Mouse (Mus musculus): ENCODE results near the gene Ano10. TPM values are rescaled to one million over a fixed set of nuclear protein-coding genes. Genes with fewer than 3 reads are reported as not detected.

The Ano10 gene
- 38.6 and 45.0 TPM in 2 replicates for polyA plus RNA-seq (2015; fragmentation: Nextera tagmentation; extraction: Ambion mirVana)

- Histone ChIP-seq H3K27ac (ENCODE audit: low read length) (peak within 1 kb of the TSS; percentile 76), H3K4me3 (replicated peaks; ENCODE audit: low read length) (peak within 1 kb of the TSS; percentile 91), H3K9me3 (replicated peaks; ENCODE audit: control insufficient read depth, low read length) (no peaks in the 10 kb centered on the region), H3K9ac (ENCODE audit: low read length) (peak within 1 kb of the TSS; percentile 96), H3K4me1 (ENCODE audit: control insufficient read depth, insufficient read depth, low read length) (peaks cover 11% of the 10 kb centered on the region), H3K4me2 (ENCODE audit: low read depth, low read length) (peak within 1 kb of the TSS; percentile 61), H3K36me3 (ENCODE audit: control insufficient read depth, insufficient read depth, low read length) (no peaks in the 10 kb centered on the region), H3K27me3 (ENCODE audit: control insufficient read depth, insufficient read depth, low read length) (no peaks in the 10 kb centered on the region)
- WGBS: under 1% methylated on average over 51 of the region's 51 CpGs
- ATAC-seq (ENCODE audit: insufficient read depth, low FRiP score): peak; percentile 96
Observed at GRCm38 (mm10) chr9:122294242-122294881, at the start of gene Ano10. Gene Ano10 (minus strand): TSS chr9:122294423.

- no peak overlapping the region for H3K4me2 ChIP-seq (ENCODE audit: low read depth, low read length)
- no peak overlapping the region for H3K4me3 ChIP-seq (replicated peaks; ENCODE audit: low read length)
- no peaks in the 10 kb centered on the region for H3K4me1 ChIP-seq (ENCODE audit: control insufficient read depth, insufficient read depth, low read length)
- H3K9me3 ChIP-seq (replicated peaks; ENCODE audit: control insufficient read depth, low read length): no peaks in the 10 kb centered on the region
- H3K36me3 ChIP-seq (ENCODE audit: control insufficient read depth, insufficient read depth, low read length): no peaks in the 10 kb centered on the region
- 75% methylated on average over 7 of the region's 7 CpGs for WGBS
- no peak for ATAC-seq (ENCODE audit: insufficient read depth, low FRiP score)
- H3K27me3 ChIP-seq (ENCODE audit: control insufficient read depth, insufficient read depth, low read length): no peaks in the 10 kb centered on the region
- H3K27ac ChIP-seq (ENCODE audit: low read length): no peak overlapping the region
- H3K9ac ChIP-seq (ENCODE audit: low read length): no peak overlapping the region
Observed at GRCm38 (mm10) chr9:122343399-122343798, 49.2 kb upstream of the Ano10 start.

- Histone ChIP-seq H3K9ac (ENCODE audit: low read length) (no peak overlapping the region), H3K4me1 (ENCODE audit: control insufficient read depth, insufficient read depth, low read length) (no peaks in the 10 kb centered on the region; the same call in 1 of the 2 replicates), H3K4me3 (replicated peaks; ENCODE audit: low read length) (no peak overlapping the region), H3K4me2 (ENCODE audit: low read depth, low read length) (no peak overlapping the region), H3K9me3 (replicated peaks; ENCODE audit: control insufficient read depth, low read length) (no peaks in the 10 kb centered on the region), H3K27ac (ENCODE audit: low read length) (no peak overlapping the region), H3K36me3 (ENCODE audit: control insufficient read depth, insufficient read depth, low read length) (no peaks in the 10 kb centered on the region), H3K27me3 (ENCODE audit: control insufficient read depth, insufficient read depth, low read length) (no peaks in the 10 kb centered on the region)
- whole genome bisulfite sequencing: 58% methylated on average over 5 of the region's 5 CpGs
- ATAC-seq (ENCODE audit: insufficient read depth, low FRiP score): no peak
Observed at GRCm38 (mm10) chr9:122339972-122340371, 45.7 kb upstream of the Ano10 start.

GRCm38 (mm10) chr9:122337510-122337931 lies 43.3 kb upstream of the Ano10 start:
- H3K4me2 ChIP-seq (ENCODE audit: low read depth, low read length): no peak overlapping the region
- H3K9me3 ChIP-seq (replicated peaks; ENCODE audit: control insufficient read depth, low read length): no peaks in the 10 kb centered on the region
- no peaks in the 10 kb centered on the region for H3K27me3 ChIP-seq (ENCODE audit: control insufficient read depth, insufficient read depth, low read length)
- no peak overlapping the region for H3K27ac ChIP-seq (ENCODE audit: low read length)
- WGBS: 34% methylated on average over 8 of the region's 8 CpGs
- no peak overlapping the region for H3K4me3 ChIP-seq (replicated peaks; ENCODE audit: low read length)
- H3K36me3 ChIP-seq (ENCODE audit: control insufficient read depth, insufficient read depth, low read length): no peaks in the 10 kb centered on the region
- no peaks in the 10 kb centered on the region; the same call in 1 of the 2 replicates for H3K4me1 ChIP-seq (ENCODE audit: control insufficient read depth, insufficient read depth, low read length)
- no peak overlapping the region for H3K9ac ChIP-seq (ENCODE audit: low read length)
- no peak for ATAC-seq (ENCODE audit: insufficient read depth, low FRiP score)

GRCm38 (mm10) chr9:122336677-122337076 lies 42.5 kb upstream of the Ano10 start:
- Histone ChIP-seq H3K27me3 (ENCODE audit: control insufficient read depth, insufficient read depth, low read length) (no peaks in the 10 kb centered on the region), H3K4me2 (ENCODE audit: low read depth, low read length) (no peak overlapping the region), H3K4me1 (ENCODE audit: control insufficient read depth, insufficient read depth, low read length) (no peaks in the 10 kb centered on the region; the same call in 1 of the 2 replicates), H3K9ac (ENCODE audit: low read length) (no peak overlapping the region), H3K9me3 (replicated peaks; ENCODE audit: control insufficient read depth, low read length) (no peaks in the 10 kb centered on the region), H3K36me3 (ENCODE audit: control insufficient read depth, insufficient read depth, low read length) (no peaks in the 10 kb centered on the region), H3K27ac (ENCODE audit: low read length) (no peak overlapping the region), H3K4me3 (replicated peaks; ENCODE audit: low read length) (no peak overlapping the region)
- no peak for ATAC-seq (ENCODE audit: insufficient read depth, low FRiP score)
- WGBS: 59% methylated on average over 2 of the region's 2 CpGs

GRCm38 (mm10) chr9:122328199-122328598 lies 34.0 kb upstream of the Ano10 start:
- Histone ChIP-seq H3K4me3 (replicated peaks; ENCODE audit: low read length) (no peak overlapping the region), H3K9ac (ENCODE audit: low read length) (no peak overlapping the region), H3K27ac (ENCODE audit: low read length) (no peak overlapping the region), H3K4me2 (ENCODE audit: low read depth, low read length) (no peak overlapping the region), H3K27me3 (ENCODE audit: control insufficient read depth, insufficient read depth, low read length) (no peaks in the 10 kb centered on the region), H3K4me1 (ENCODE audit: control insufficient read depth, insufficient read depth, low read length) (no peaks in the 10 kb centered on the region), H3K9me3 (replicated peaks; ENCODE audit: control insufficient read depth, low read length) (no peaks in the 10 kb centered on the region), H3K36me3 (ENCODE audit: control insufficient read depth, insufficient read depth, low read length) (no peaks in the 10 kb centered on the region)
- 58% methylated on average over 3 of the region's 3 CpGs for WGBS
- 0 out of 2 replicates have a peak, but pooled peaks have one; percentile 21 for ATAC-seq (ENCODE audit: insufficient read depth, low FRiP score)

GRCm38 (mm10) chr9:122325996-122326395 lies 31.8 kb upstream of the Ano10 start:
- no peak overlapping the region for H3K27ac ChIP-seq (ENCODE audit: low read length)
- no peak overlapping the region for H3K4me3 ChIP-seq (replicated peaks; ENCODE audit: low read length)
- no peak overlapping the region for H3K9ac ChIP-seq (ENCODE audit: low read length)
- H3K4me2 ChIP-seq (ENCODE audit: low read depth, low read length): no peak overlapping the region
- H3K36me3 ChIP-seq (ENCODE audit: control insufficient read depth, insufficient read depth, low read length): no peaks in the 10 kb centered on the region
- no peaks in the 10 kb centered on the region for H3K4me1 ChIP-seq (ENCODE audit: control insufficient read depth, insufficient read depth, low read length)
- H3K9me3 ChIP-seq (replicated peaks; ENCODE audit: control insufficient read depth, low read length): no peaks in the 10 kb centered on the region
- 91% methylated on average over 1 of the region's 1 CpGs for WGBS
- H3K27me3 ChIP-seq (ENCODE audit: control insufficient read depth, insufficient read depth, low read length): no peaks in the 10 kb centered on the region
- no peak for ATAC-seq (ENCODE audit: insufficient read depth, low FRiP score)

- Histone ChIP-seq H3K36me3 (ENCODE audit: control insufficient read depth, insufficient read depth, low read length) (no peaks in the 10 kb centered on the region), H3K27me3 (ENCODE audit: control insufficient read depth, insufficient read depth, low read length) (no peaks in the 10 kb centered on the region), H3K4me3 (replicated peaks; ENCODE audit: low read length) (no peak overlapping the region), H3K9me3 (replicated peaks; ENCODE audit: control insufficient read depth, low read length) (no peaks in the 10 kb centered on the region; the same call in 1 of the 2 replicates), H3K9ac (ENCODE audit: low read length) (no peak overlapping the region), H3K4me1 (ENCODE audit: control insufficient read depth, insufficient read depth, low read length) (no peaks in the 10 kb centered on the region), H3K4me2 (ENCODE audit: low read depth, low read length) (no peak overlapping the region), H3K27ac (ENCODE audit: low read length) (no peak overlapping the region)
- WGBS: 48% methylated on average over 3 of the region's 3 CpGs
- ATAC-seq (ENCODE audit: insufficient read depth, low FRiP score): no peak
Observed at GRCm38 (mm10) chr9:122322356-122322755, 28.1 kb upstream of the Ano10 start.

GRCm38 (mm10) chr9:122320626-122321025 lies 26.4 kb upstream of the Ano10 start:
- 90% methylated on average over 4 of the region's 4 CpGs for WGBS
- H3K27me3 ChIP-seq (ENCODE audit: control insufficient read depth, insufficient read depth, low read length): no peaks in the 10 kb centered on the region
- no peak overlapping the region for H3K9ac ChIP-seq (ENCODE audit: low read length)
- H3K27ac ChIP-seq (ENCODE audit: low read length): no peak overlapping the region
- no peaks in the 10 kb centered on the region for H3K4me1 ChIP-seq (ENCODE audit: control insufficient read depth, insufficient read depth, low read length)
- H3K36me3 ChIP-seq (ENCODE audit: control insufficient read depth, insufficient read depth, low read length): no peaks in the 10 kb centered on the region
- no peak for ATAC-seq (ENCODE audit: insufficient read depth, low FRiP score)
- H3K4me2 ChIP-seq (ENCODE audit: low read depth, low read length): no peak overlapping the region
- no peak overlapping the region for H3K4me3 ChIP-seq (replicated peaks; ENCODE audit: low read length)
- H3K9me3 ChIP-seq (replicated peaks; ENCODE audit: control insufficient read depth, low read length): no peaks in the 10 kb centered on the region; the same call in 1 of the 2 replicates

Measured in stomach, embryonic 16.5 days (tissue).